In genomic region chr4:119563136-119563535, GRCm38 (mm10) we compare ENCODE assay signal across 19 mouse cellular contexts. TPM values are rescaled to one million over a fixed set of nuclear protein-coding genes. Genes with fewer than 3 reads are reported as not detected.
A peak's percentile ranks its signal among the peaks of the same experiment; 100 is the strongest.
DNase-seq lines count a peak whose midpoint lies in the region; ATAC-seq lines count a peak whose summit lies in the region.
"Had no signal": no experiment of that assay in that cellular context is flagged by ENCODE, and none has a peak within 500 bp of the region (broad histone marks: within the 10 kb centered on the region; RNA-seq: fewer than 3 reads in every experiment).

No protein-coding gene starts in this region.

- H3K9me3 ChIP-seq in intestine, embryonic 16.5 days (ENCODE audit: control insufficient read depth, low read length): peaks cover 5% of the 10 kb centered on the region; the same call in 1 of the 2 replicates
- H3K9me3 ChIP-seq: hindbrain, embryonic 13.5 days; midbrain, embryonic 12.5 days had no signal

- H3K4me2 ChIP-seq in intestine, embryonic 16.5 days (ENCODE audit: low read depth, low read length): no peak overlapping the region
- H3K4me2 ChIP-seq: hindbrain, embryonic 13.5 days; liver, embryonic 15.5 days; midbrain, embryonic 12.5 days had no signal

- no peak overlapping the region for H3K27ac ChIP-seq in intestine, embryonic 16.5 days (ENCODE audit: low read length)
- H3K27ac ChIP-seq: embryonic facial prominence, embryonic 10.5 days; hindbrain, embryonic 13.5 days; liver, embryonic 15.5 days; midbrain, embryonic 12.5 days had no signal

- ATAC-seq in intestine, embryonic 16.5 days: no peak
- ATAC-seq: activated CD4-positive, CD25-positive, alpha-beta regulatory T cell, adult 4 months; CD4-positive, CD25-positive, alpha-beta regulatory T cell, adult 4 months; inflammation-experienced regulatory T-cells, adult 6 months; lung, postnatal 0 days had no signal

- no peaks in the 10 kb centered on the region for H3K4me1 ChIP-seq in intestine, embryonic 16.5 days (ENCODE audit: control insufficient read depth, insufficient read depth, low read length)
- H3K4me1 ChIP-seq: embryonic facial prominence, embryonic 10.5 days; hindbrain, embryonic 13.5 days; liver, embryonic 15.5 days; midbrain, embryonic 12.5 days had no signal

- peak; percentile 26 for DNase-seq in gastrocnemius, postnatal 25 days
- DNase-seq in gastrocnemius, postnatal 4 days (ENCODE audit: low spot score in 2 of 2): no peak
- DNase-seq in layer of hippocampus, adult 9-11 months: peak; percentile 16
- DNase-seq in layer of hippocampus, postnatal 25 days (ENCODE audit: extremely low spot score in 1 of 2, low spot score in 1 of 2): no peak
- peak; percentile 50 to 70 for DNase-seq in cerebellum, postnatal 10 days
- no peak for DNase-seq in frontal cortex, postnatal 36 days (ENCODE audit: low spot score in 2 of 2)
- DNase-seq: adrenal gland, postnatal 10 days; gastrocnemius, postnatal 36 days; kidney, adult 8-10 months; kidney, postnatal 14 days had no signal

- no peak overlapping the region for H3K9ac ChIP-seq in intestine, embryonic 16.5 days (ENCODE audit: low read depth, low read length)
- H3K9ac ChIP-seq: hindbrain, embryonic 13.5 days; liver, embryonic 15.5 days; midbrain, embryonic 12.5 days had no signal

- H3K36me3 ChIP-seq in intestine, embryonic 16.5 days (ENCODE audit: control insufficient read depth, insufficient read depth, low read length): peaks cover 5% of the 10 kb centered on the region; the same call in 1 of the 2 replicates
- H3K36me3 ChIP-seq: hindbrain, embryonic 13.5 days had no signal

- no peaks in the 10 kb centered on the region for H3K27me3 ChIP-seq in intestine, embryonic 16.5 days (replicated peaks; ENCODE audit: control insufficient read depth, insufficient read depth, low read length)
- H3K27me3 ChIP-seq: hindbrain, embryonic 13.5 days; liver, embryonic 15.5 days; midbrain, embryonic 12.5 days had no signal

- H3K4me3 ChIP-seq in intestine, embryonic 16.5 days (ENCODE audit: low read length): no peak overlapping the region
- H3K4me3 ChIP-seq: embryonic facial prominence, embryonic 10.5 days; hindbrain, embryonic 13.5 days; liver, embryonic 15.5 days; midbrain, embryonic 12.5 days had no signal

RNA-seq across cellular contexts. Expression of gene Frg2f1, which starts 23.8 kb away (rescaled TPM):
- 1 to 10 TPM; 4.3 TPM for total RNA-seq in gastrocnemius, postnatal 25 days (2021)
- 10 to 100 TPM in 1 of 2 experiments, 1 to 10 TPM in 1; 9.4 to 10.5 TPM for total RNA-seq in gastrocnemius, postnatal 4 days (2021)
- total RNA-seq in layer of hippocampus, postnatal 25 days (2021): 10 to 100 TPM; 26.2 to 29.1 TPM
- polyA plus RNA-seq in intestine, embryonic 16.5 days (2015; fragmentation: Nextera tagmentation; extraction: Ambion mirVana): 3.5 and 4.3 TPM in 2 replicates

RNA-seq across cellular contexts. Expression of gene Foxj3, which starts 26.3 kb away (rescaled TPM):
- 10 to 100 TPM; 18.6 to 26.1 TPM for total RNA-seq in gastrocnemius, postnatal 25 days (2021)
- 10 to 100 TPM; 45.3 to 52.9 TPM for total RNA-seq in gastrocnemius, postnatal 4 days (2021)
- 10 to 100 TPM; 66.0 to 80.5 TPM for total RNA-seq in layer of hippocampus, postnatal 25 days (2021)
- polyA plus RNA-seq in intestine, embryonic 16.5 days (2015; fragmentation: Nextera tagmentation; extraction: Ambion mirVana): 16.4 and 18.3 TPM in 2 replicates

Comparison
In these comparisons a context has a peak if more than half of its experiments do, and no peak if none do; other contexts are left out.
1. DNase-seq: peak in gastrocnemius, postnatal 25 days (single experiment), layer of hippocampus, adult 9-11 months (single experiment) and cerebellum, postnatal 10 days (2 of 2); none in gastrocnemius, postnatal 4 days (0 of 2), layer of hippocampus, postnatal 25 days (0 of 2) and frontal cortex, postnatal 36 days (0 of 2).